In genomic region chr9:63912051-63912450, GRCm38 (mm10) we compare ENCODE assay signal across 16 mouse cellular contexts.
DNase-seq lines count a peak whose midpoint lies in the region; ATAC-seq and TF ChIP-seq lines count a peak whose summit lies in the region.
"Had no signal": no experiment of that assay in that cellular context is flagged by ENCODE, and none has a peak within 500 bp of the region (broad histone marks: within the 10 kb centered on the region; RNA-seq: fewer than 3 reads in every experiment).

No protein-coding gene starts in this region.

- ATAC-seq in forebrain, embryonic 15.5 days (replicated peaks): 0 out of 2 replicates have a peak, but pooled peaks have one; percentile 32
- no peak for ATAC-seq in forebrain, embryonic 11.5 days (replicated peaks; ENCODE audit: low FRiP score)
- no peak for ATAC-seq in kidney, embryonic 15.5 days (replicated peaks; ENCODE audit: low FRiP score)
- ATAC-seq in lung, postnatal 0 days: peak; percentile 34

- DNase-seq in forebrain, embryonic 11.5 days (ENCODE audit: low spot score): no peak
- DNase-seq in kidney, postnatal 36 days: no peak
- peak; percentile 25 for DNase-seq in Muller cell, postnatal 12 days (ENCODE audit: inconsistent ontology term)
- DNase-seq in lung, postnatal 0 days (ENCODE audit: low spot score): peak; percentile 86
- DNase-seq in left cerebral cortex, postnatal 4 days: no peak
- DNase-seq in frontal cortex, postnatal 36 days (ENCODE audit: low spot score in 2 of 2): no peak
- DNase-seq: adrenal gland, postnatal 14 days; cerebellum, adult 11 months; kidney, adult 18-20 months; thymus, postnatal 14 days had no signal

- WGBS in forebrain, embryonic 15.5 days: 15% methylated on average over 9 of the region's 9 CpGs
- 66% methylated on average over 9 of the region's 9 CpGs for WGBS in forebrain, embryonic 11.5 days
- WGBS in kidney, embryonic 15.5 days: 42% methylated on average over 9 of the region's 9 CpGs
- WGBS in lung, postnatal 0 days: 10% methylated on average over 9 of the region's 9 CpGs

- H3K9ac ChIP-seq in forebrain, embryonic 15.5 days (replicated peaks): no peak overlapping the region
- H3K9ac ChIP-seq in forebrain, embryonic 11.5 days (ENCODE audit: low read length): no peak overlapping the region
- no peak overlapping the region for H3K9ac ChIP-seq in kidney, embryonic 15.5 days
- H3K9ac ChIP-seq in lung, postnatal 0 days (replicated peaks; ENCODE audit: low read depth): no peak overlapping the region
- H3K9ac ChIP-seq: neural tube, embryonic 13.5 days had no signal

- no peaks in the 10 kb centered on the region for H3K9me3 ChIP-seq in forebrain, embryonic 15.5 days
- no peaks in the 10 kb centered on the region for H3K9me3 ChIP-seq in forebrain, embryonic 11.5 days (ENCODE audit: control insufficient read depth, low read length)
- no peaks in the 10 kb centered on the region for H3K9me3 ChIP-seq in kidney, embryonic 15.5 days (replicated peaks)
- no peaks in the 10 kb centered on the region for H3K9me3 ChIP-seq in lung, postnatal 0 days (ENCODE audit: low read length)
- H3K9me3 ChIP-seq: neural tube, embryonic 13.5 days had no signal

- no peaks in the 10 kb centered on the region; the same call in 1 of the 2 replicates for H3K27me3 ChIP-seq in forebrain, embryonic 15.5 days
- H3K27me3 ChIP-seq in forebrain, embryonic 11.5 days (ENCODE audit: control insufficient read depth, insufficient read depth, low read length): no peaks in the 10 kb centered on the region
- 0 out of 2 replicates have a peak, but pooled peaks cover 15% of the 10 kb centered on the region for H3K27me3 ChIP-seq in kidney, embryonic 15.5 days
- H3K27me3 ChIP-seq in lung, postnatal 0 days (replicated peaks; ENCODE audit: insufficient read depth, low read length): no peaks in the 10 kb centered on the region

- TF ChIP-seq CTCF in lung, postnatal 0 days (IDR thresholded peaks at IDR 0.05): no peak

- H3K4me2 ChIP-seq in forebrain, embryonic 15.5 days (replicated peaks): no peak overlapping the region
- H3K4me2 ChIP-seq in forebrain, embryonic 11.5 days (ENCODE audit: low read depth, low read length, severe bottlenecking): no peak overlapping the region
- no peak overlapping the region for H3K4me2 ChIP-seq in kidney, embryonic 15.5 days
- no peak overlapping the region for H3K4me2 ChIP-seq in lung, postnatal 0 days (replicated peaks; ENCODE audit: low read depth, low read length)
- H3K4me2 ChIP-seq: heart, embryonic 11.5 days; liver, embryonic 11.5 days; neural tube, embryonic 13.5 days had no signal

- peaks cover 8% of the 10 kb centered on the region for H3K4me1 ChIP-seq in forebrain, embryonic 15.5 days
- no peaks in the 10 kb centered on the region for H3K4me1 ChIP-seq in forebrain, embryonic 11.5 days (replicated peaks; ENCODE audit: control insufficient read depth, insufficient read depth, low read length)
- H3K4me1 ChIP-seq in kidney, embryonic 15.5 days: peaks cover 28% of the 10 kb centered on the region
- H3K4me1 ChIP-seq in lung, postnatal 0 days (ENCODE audit: insufficient read depth, low read depth, low read length): peaks cover 7% of the 10 kb centered on the region; the same call in 1 of the 2 replicates

- peak overlapping the region; percentile 68 for H3K27ac ChIP-seq in forebrain, embryonic 15.5 days (replicated peaks)
- no peak overlapping the region for H3K27ac ChIP-seq in forebrain, embryonic 11.5 days (ENCODE audit: low read depth, low read length)
- H3K27ac ChIP-seq in kidney, embryonic 15.5 days: 0 out of 2 replicates have a peak overlapping the region, but pooled peaks have one; percentile 32
- H3K27ac ChIP-seq in lung, postnatal 0 days (ENCODE audit: low read length): 0 out of 2 replicates have a peak overlapping the region, but pooled peaks have one; percentile 26
- H3K27ac ChIP-seq: layer of hippocampus, adult 2 months; neural tube, embryonic 13.5 days had no signal

- no peak for TF ChIP-seq EP300 in lung, postnatal 0 days (IDR thresholded peaks at IDR 0.05)

- no peaks in the 10 kb centered on the region for H3K36me3 ChIP-seq in forebrain, embryonic 15.5 days
- H3K36me3 ChIP-seq in forebrain, embryonic 11.5 days (ENCODE audit: control insufficient read depth, insufficient read depth, low read length): no peaks in the 10 kb centered on the region
- no peaks in the 10 kb centered on the region for H3K36me3 ChIP-seq in kidney, embryonic 15.5 days
- no peaks in the 10 kb centered on the region for H3K36me3 ChIP-seq in lung, postnatal 0 days (ENCODE audit: insufficient read depth, low read length)
- H3K36me3 ChIP-seq: neural tube, embryonic 13.5 days had no signal

- no peak overlapping the region for H3K4me3 ChIP-seq in forebrain, embryonic 15.5 days
- H3K4me3 ChIP-seq in forebrain, embryonic 11.5 days (ENCODE audit: low read depth, low read length): no peak overlapping the region
- H3K4me3 ChIP-seq in kidney, embryonic 15.5 days (replicated peaks): no peak overlapping the region
- H3K4me3 ChIP-seq in lung, postnatal 0 days (ENCODE audit: low read depth, low read length): no peak overlapping the region
- H3K4me3 ChIP-seq: layer of hippocampus, adult 2 months; neural tube, embryonic 13.5 days had no signal

- intact Hi-C loops in left cerebral cortex, postnatal 4 days (cut with DNase I): no loop called here

Comparison
In these comparisons a context has a peak if more than half of its experiments do, and no peak if none do; other contexts are left out.
1. ATAC-seq: peak in forebrain, embryonic 15.5 days (single experiment) and lung, postnatal 0 days (single experiment); none in forebrain, embryonic 11.5 days (single experiment) and kidney, embryonic 15.5 days (single experiment).
2. DNase-seq: peak in Muller cell, postnatal 12 days (single experiment) and lung, postnatal 0 days (single experiment); none in forebrain, embryonic 11.5 days (single experiment), kidney, postnatal 36 days (0 of 2), left cerebral cortex, postnatal 4 days (single experiment) and frontal cortex, postnatal 36 days (0 of 2).